Mouse (Mus musculus) embryo, embryonic 11.5 days (tissue): ENCODE data around the gene Gls2.
"Not testable (repeated sequence)": the region's sequence is repeated elsewhere in the genome, so short reads cannot be mapped to it uniquely, and the experiment has no call there.

Experiments
- DNase-seq: peaks from one replicate; pipeline ENCODE4 v3.0.0-alpha.2; 2012; ENCODE audit warnings: low read depth, low spot score

Gene Gls2

GRCm38 (mm10) chr10:128194551-128195461, 549 bp downstream of the Gls2 start:
- DNase-seq = peak; percentile 27

- DNase-seq = no peak
These were observed 7.6 kb downstream of the Gls2 start for GRCm38 (mm10) chr10:128201856-128202255.

- DNase-seq = no peak
These were observed 10.7 kb downstream of the Gls2 start for GRCm38 (mm10) chr10:128204941-128205340.

- DNase-seq = no peak
These were observed 14.1 kb downstream of the Gls2 start for GRCm38 (mm10) chr10:128208326-128208725.

- DNase-seq = no peak
These were observed 15.2 kb downstream of the Gls2 start for GRCm38 (mm10) chr10:128209311-128210009.

GRCm38 (mm10) chr10:128210131-128210530, 15.9 kb downstream of the Gls2 start:
- no peak for DNase-seq

GRCm38 (mm10) chr10:128210954-128211353, 16.7 kb downstream of the Gls2 start:
- DNase-seq = no peak

GRCm38 (mm10) chr10:128211390-128212108, 17.3 kb downstream of the Gls2 start, which contains the start of gene Spryd4:
Spryd4 (minus strand) TSS chr10:128211807.
- peak; percentile 87 for DNase-seq

GRCm38 (mm10) chr10:128212148-128212547, 17.9 kb downstream of the Gls2 start:
- no peak for DNase-seq

DNA sequence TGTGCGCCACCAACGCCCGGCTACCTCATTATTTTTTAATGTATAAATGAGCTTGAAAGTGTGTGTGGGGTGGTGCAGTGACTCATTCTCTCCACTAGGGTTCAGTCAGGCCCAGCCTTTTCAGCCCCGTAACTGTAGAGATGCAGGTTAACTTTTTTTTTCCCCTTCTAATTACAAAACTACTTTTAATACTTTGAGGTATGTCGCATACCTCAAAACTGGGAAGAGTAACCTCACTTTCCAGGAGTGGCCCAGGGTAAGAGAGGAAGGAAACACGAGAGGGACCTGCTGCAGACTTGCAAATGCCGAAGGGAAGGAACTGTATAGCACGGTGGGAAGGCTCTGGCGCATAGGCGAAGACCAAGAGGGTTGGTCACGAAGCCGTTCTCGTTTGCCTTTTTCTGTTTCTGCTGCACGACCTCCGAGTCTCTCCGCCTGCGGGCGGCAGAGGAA, 18.6 kb downstream of the Gls2 start:
- DNase-seq = peak; percentile 46

- DNase-seq = not testable (repeated sequence)
These were observed 19.9 kb downstream of the Gls2 start for GRCm38 (mm10) chr10:128214112-128214511.

- no peak for DNase-seq
These were observed 20.7 kb downstream of the Gls2 start for GRCm38 (mm10) chr10:128214981-128215380.

DNA sequence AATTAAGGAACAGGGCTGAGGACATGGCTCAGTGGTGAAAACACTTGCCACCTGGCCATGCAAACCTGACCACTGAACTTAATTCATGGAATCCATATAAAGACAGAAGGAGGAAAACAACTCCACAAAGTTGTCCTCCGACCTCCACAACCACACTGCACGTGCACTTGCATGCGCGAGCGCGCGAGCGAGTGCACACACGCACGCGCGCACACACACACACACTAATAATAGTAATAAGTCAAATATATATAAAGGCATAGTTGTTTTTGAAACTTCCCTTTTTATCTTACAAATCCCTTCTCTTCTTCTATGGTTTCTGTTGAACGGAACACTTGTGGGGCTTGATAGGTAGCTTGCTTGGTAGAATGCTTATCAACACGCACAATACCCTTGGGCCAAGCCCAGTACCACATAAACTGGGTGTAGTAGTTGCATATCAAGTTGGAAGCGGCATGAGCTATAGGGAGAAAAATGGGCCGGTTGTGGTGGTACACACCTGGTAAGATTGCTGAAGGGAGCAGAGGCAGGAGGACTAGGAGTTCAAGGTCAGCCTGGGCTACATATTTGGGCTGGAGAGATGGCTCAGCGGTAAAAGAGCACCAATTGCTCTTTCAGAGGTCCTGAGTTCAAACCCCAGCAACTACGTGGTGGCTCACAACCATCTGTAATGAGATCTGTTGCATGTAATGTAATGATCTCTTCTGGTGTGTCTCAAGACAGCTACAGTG, 24.3 kb downstream of the Gls2 start:
- DNase-seq = no peak

GRCm38 (mm10) chr10:128221533-128222286, 27.5 kb downstream of the Gls2 start:
- no peak for DNase-seq

GRCm38 (mm10) chr10:128225064-128225463, 30.8 kb downstream of the Gls2 start:
- no peak for DNase-seq

DNA sequence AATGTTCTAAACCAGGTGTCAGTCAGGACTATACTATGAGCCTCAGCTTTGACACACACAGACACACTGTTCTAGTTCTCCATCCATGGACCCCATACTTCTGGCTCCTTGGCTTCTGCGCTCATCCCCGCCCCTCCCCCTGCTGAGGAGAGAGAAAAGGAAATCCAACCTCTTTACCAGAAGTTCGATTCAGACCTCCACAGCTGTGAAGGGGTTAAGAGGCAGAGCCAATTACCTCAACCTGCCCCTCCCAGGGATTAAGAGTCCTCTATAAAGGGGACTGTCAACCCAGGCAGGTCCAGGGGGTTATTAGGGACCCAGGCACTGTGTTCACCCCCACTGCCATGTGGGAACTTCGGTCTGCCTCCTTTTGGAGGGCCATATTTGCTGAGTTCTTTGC, 31.3 kb downstream of the Gls2 start, which contains the start of gene Mip:
Gene Mip (plus strand): TSS at position 301 of the 400 bp plus-strand sequence.
- DNase-seq = no peak

- DNase-seq = no peak
These were observed 33.3 kb downstream of the Gls2 start for GRCm38 (mm10) chr10:128227592-128227991.

DNA sequence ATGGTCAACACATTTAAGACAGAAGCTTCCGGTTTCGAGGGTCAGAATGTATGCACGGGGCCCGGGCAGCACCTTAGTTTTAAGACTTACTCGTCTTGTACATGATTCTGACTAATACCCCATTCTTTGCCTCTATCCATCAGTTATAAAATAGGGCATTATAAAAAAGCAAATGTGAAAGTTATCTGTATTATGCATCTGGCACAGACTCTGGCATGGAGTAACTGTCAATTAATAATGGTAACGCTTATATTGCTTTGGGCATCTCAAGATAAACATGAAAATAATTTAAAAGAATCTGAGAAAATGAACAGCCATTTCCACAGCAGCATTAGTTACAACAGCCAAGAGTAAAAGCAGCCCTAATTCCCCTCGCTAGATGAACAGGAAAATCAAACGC, 33.8 kb downstream of the Gls2 start:
- no peak for DNase-seq

- no peak for DNase-seq
These were observed 36.3 kb downstream of the Gls2 start for GRCm38 (mm10) chr10:128230582-128230981.

DNA sequence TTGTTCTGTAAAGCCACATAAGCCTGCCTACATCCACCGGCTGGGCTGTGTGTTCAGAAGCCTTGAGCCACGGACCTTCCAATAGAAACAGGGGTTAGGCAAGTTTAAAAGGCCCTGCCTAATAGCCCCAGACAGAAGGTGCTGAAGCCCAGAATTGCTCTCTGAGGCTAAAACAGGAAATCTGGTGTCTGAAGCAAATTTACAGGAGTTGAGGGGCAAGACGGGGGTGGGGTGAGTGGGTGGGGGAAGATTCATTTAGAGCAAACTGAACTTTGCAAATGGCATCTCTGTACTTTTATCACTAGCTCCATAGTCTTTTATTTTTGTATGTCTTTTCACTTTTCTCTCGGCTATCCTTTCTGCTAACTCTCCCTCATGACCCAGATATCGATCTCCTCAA, 36.9 kb downstream of the Gls2 start:
- DNase-seq = no peak
